Mouse (Mus musculus) MEL (cell line): Measurements from ENCODE around the gene Irf3. TPM values are rescaled to one million over a fixed set of nuclear protein-coding genes. Genes with fewer than 3 reads are reported as not detected.
A peak's percentile ranks its signal among the peaks of the same experiment; 100 is the strongest.

Experiments used
- DNase-seq: peaks from one replicate; pipeline ENCODE4 v3.0.0; 2011; ENCODE audit warnings: low read depth, low spot score
- H3K27ac ChIP-seq: 2 replicates; pipeline ENCODE4 v1.5.1; 2012; ENCODE audit warnings: low read depth, mild to moderate bottlenecking, control low read depth, low read length, moderate library complexity; ENCODE audit not compliant: control insufficient read depth
- H3K27me3 ChIP-seq, 2 experiments: fragments of 150-350 bp in 1 of 2; sonication (generic) in 1 of 2; 2 replicates each; pipeline ENCODE4 v1.6.1; 2012; ENCODE audit warnings: low read length in 2 of 2, mild to moderate bottlenecking in 2 of 2, improper control_type of control experiment in 1 of 2, moderate library complexity in 1 of 2; ENCODE audit not compliant: insufficient read depth in 2 of 2, control insufficient read depth in 1 of 2
- H3K36me3 ChIP-seq, 2 experiments: 2 replicates each; pipeline ENCODE4 v1.6.1; 2012 to 2014; ENCODE audit warnings: low read length in 2 of 2, improper control_type of control experiment in 1 of 2, inconsistent platforms in 1 of 2, mild to moderate bottlenecking in 1 of 2; ENCODE audit not compliant: insufficient read depth in 2 of 2, control insufficient read depth in 1 of 2
- H3K4me1 ChIP-seq, 2 experiments: fragments of 150-350 bp in 1 of 2; sonication (generic) in 1 of 2; 2 replicates each; pipeline ENCODE4 v1.6.1; 2012; ENCODE audit warnings: low read length in 2 of 2, improper control_type of control experiment in 1 of 2, mild to moderate bottlenecking in 1 of 2; ENCODE audit not compliant: insufficient read depth in 2 of 2, control insufficient read depth in 1 of 2
- H3K4me3 ChIP-seq, 2 experiments: fragments of 150-350 bp in 1 of 2; sonication (generic) in 1 of 2; 2 replicates each; pipeline ENCODE4 v1.5.1; 2012; ENCODE audit warnings: low read depth in 2 of 2, low read length in 2 of 2, mild to moderate bottlenecking in 2 of 2, moderate library complexity in 2 of 2, control low read depth in 1 of 2, improper control_type of control experiment in 1 of 2; ENCODE audit not compliant: control insufficient read depth in 1 of 2, insufficient read depth in 1 of 2
- H3K79me2 ChIP-seq: 2 replicates; pipeline ENCODE4 v1.6.1; 2012; ENCODE audit warnings: mild to moderate bottlenecking, low read length, moderate library complexity; ENCODE audit not compliant: control insufficient read depth, poor library complexity, insufficient read depth
- H3K9ac ChIP-seq: 2 replicates; pipeline ENCODE4 v1.6.1; 2012; ENCODE audit warnings: low read depth, mild to moderate bottlenecking, control low read depth, low read length, moderate library complexity; ENCODE audit not compliant: control insufficient read depth, poor library complexity, severe bottlenecking
- H3K9me3 ChIP-seq: fragments of 150-350 bp; sonication (generic); replicated peaks from 2 replicates; pipeline ENCODE4 v1.6.1; 2012; ENCODE audit warnings: mild to moderate bottlenecking, low read length, improper control_type of control experiment, moderate library complexity; ENCODE audit not compliant: insufficient read depth
- BHLHE40 ChIP-seq: IDR thresholded peaks from 2 replicates; pipeline ENCODE4 v1.6.1; 2012; ENCODE audit warnings: low read depth, mild to moderate bottlenecking, inconsistent platforms, low read length, improper control_type of control experiment, borderline replicate concordance
- KAT2A ChIP-seq: conservative IDR thresholded peaks from 2 replicates; pipeline ENCODE4 v1.6.1; 2012; ENCODE audit warnings: low read depth, low read length, improper control_type of control experiment, inconsistent platforms
- MAX ChIP-seq: IDR thresholded peaks from 2 replicates; pipeline ENCODE4 v1.6.1; 2011; ENCODE audit warnings: low read length, improper control_type of control experiment
- MAZ ChIP-seq: IDR thresholded peaks from 2 replicates; pipeline ENCODE4 v1.6.1; 2012; ENCODE audit warnings: low read depth, mild to moderate bottlenecking, inconsistent platforms, low read length, improper control_type of control experiment
- NRF1 ChIP-seq: IDR thresholded peaks from 2 replicates; pipeline ENCODE4 v1.6.1; 2014; ENCODE audit warnings: low read depth, mild to moderate bottlenecking, inconsistent platforms, low read length, improper control_type of control experiment, moderate library complexity; ENCODE audit not compliant: poor library complexity, insufficient read depth, severe bottlenecking
- POLR2A ChIP-seq, 2 experiments: IDR thresholded peaks; 2 replicates each; pipeline ENCODE4 v1.6.1; 2011 to 2012; ENCODE audit warnings: low read length in 2 of 2, mild to moderate bottlenecking in 2 of 2, control low read depth in 1 of 2, improper control_type of control experiment in 1 of 2, low read depth in 1 of 2, moderate library complexity in 1 of 2; ENCODE audit not compliant: control insufficient read depth in 1 of 2, insufficient read depth in 1 of 2, poor library complexity in 1 of 2
- POLR2AphosphoS2 ChIP-seq: IDR thresholded peaks from 2 replicates; pipeline ENCODE4 v1.6.1; 2011; ENCODE audit warnings: low read length, improper control_type of control experiment
- RAD21 ChIP-seq: IDR thresholded peaks from 2 replicates; pipeline ENCODE4 v1.6.1; 2011; ENCODE audit warnings: mild to moderate bottlenecking, low read depth, low read length, improper control_type of control experiment
- RCOR1 ChIP-seq: IDR thresholded peaks from 2 replicates; pipeline ENCODE4 v1.6.1; 2012; ENCODE audit warnings: low read depth, mild to moderate bottlenecking, inconsistent platforms, low read length, improper control_type of control experiment
- SMC3 ChIP-seq: IDR thresholded peaks from 2 replicates; pipeline ENCODE4 v1.6.1; 2011; ENCODE audit warnings: low read depth, low read length, improper control_type of control experiment
- TAL1 ChIP-seq: IDR thresholded peaks from 2 replicates; pipeline ENCODE4 v1.6.1; 2012; ENCODE audit warnings: mild to moderate bottlenecking, inconsistent platforms, low read length, moderate library complexity, mixed read lengths
- TBP ChIP-seq: IDR thresholded peaks from 2 replicates; pipeline ENCODE4 v1.8.0; 2011; ENCODE audit warnings: low read depth, low read length, improper control_type of control experiment
- ZMIZ1 ChIP-seq: IDR thresholded peaks from 2 replicates; pipeline ENCODE4 v1.6.1; 2012; ENCODE audit warnings: low read depth, mild to moderate bottlenecking, inconsistent platforms, low read length, improper control_type of control experiment, moderate library complexity
- ZNF384 ChIP-seq: IDR thresholded peaks from 2 replicates; pipeline ENCODE4 v1.6.1; 2012; ENCODE audit warnings: low read depth, mild to moderate bottlenecking, inconsistent platforms, low read length, improper control_type of control experiment
- polyA plus RNA-seq, 2 experiments: library from polyadenylated mRNA; stranded (reverse) in 1 of 2; unstranded in 1 of 2; fragments of >175 nt in 1 of 2; fragments of >200 nt in 1 of 2; gene quantifications; 2 replicates each; pipeline versions ENCODE4 v1.2.1 to v1.2.4; 2012; ENCODE audit warnings: low replicate concordance in 2 of 2, low read depth in 1 of 2; ENCODE audit not compliant: insufficient read length in 2 of 2, insufficient read depth in 1 of 2, missing spikeins in 1 of 2
- total RNA-seq: library from RNA; depleted of rRNA; stranded (reverse); fragments of 300-350 nt; gene quantifications from 2 replicates; pipeline ENCODE4 v1.2.3, GENCODE M21; 2012

Irf3 gene
- total and polyA plus RNA-seq, 3 experiments: 82.1 to 83.4 TPM; not detected in 1

DNA sequence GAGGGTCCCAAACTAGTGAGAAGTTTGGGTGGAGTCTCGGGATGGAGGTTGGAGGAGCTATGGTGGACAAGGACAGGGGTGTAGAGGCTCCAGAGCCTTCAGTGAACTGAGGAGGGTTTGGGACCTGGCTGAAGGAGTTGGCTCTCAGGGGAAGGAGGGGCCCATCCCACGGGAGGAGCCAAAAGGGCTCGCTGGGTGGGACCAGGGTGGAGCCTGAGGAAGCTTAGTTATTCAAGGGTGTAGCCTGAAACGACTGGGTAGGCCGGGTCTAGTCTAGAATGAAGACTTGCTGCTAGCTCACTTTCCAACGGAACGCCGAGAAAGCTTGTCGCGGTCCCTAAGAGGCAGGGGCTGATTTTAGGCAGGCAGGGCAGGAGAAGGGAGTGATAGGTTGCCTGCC, 45.5 kb upstream of the Irf3 start:
- no peaks in the 10 kb centered on the region for H3K9me3 ChIP-seq
- H3K36me3 ChIP-seq: no peaks in the 10 kb centered on the region; a peak in 1 of 4 replicates
- no peak for TF ChIP-seq KAT2A
- TF ChIP-seq SMC3: no peak
- TF ChIP-seq ZMIZ1: no peak
- no peak for TF ChIP-seq TAL1
- TF ChIP-seq MAZ: peak; percentile 54; the same call in 1 of the 2 replicates
- TF ChIP-seq MAX: 0 out of 2 replicates have a peak, but pooled peaks have one; percentile 24
- TF ChIP-seq RAD21: no peak
- TF ChIP-seq, all 39 proteins: peak for 2
- H3K4me1 ChIP-seq: peaks cover 0 to 4% of the 10 kb centered on the region in 2 experiments; a peak in 1 of 4 replicates
- no peaks in the 10 kb centered on the region for H3K27me3 ChIP-seq
- H3K4me3 ChIP-seq: peak overlapping the region; percentile 59 to 69
- peak; percentile 88 for DNase-seq
- H3K79me2 ChIP-seq: no peaks in the 10 kb centered on the region
- no peak overlapping the region for H3K27ac ChIP-seq
- H3K9ac ChIP-seq: peak overlapping the region; percentile 43

DNA sequence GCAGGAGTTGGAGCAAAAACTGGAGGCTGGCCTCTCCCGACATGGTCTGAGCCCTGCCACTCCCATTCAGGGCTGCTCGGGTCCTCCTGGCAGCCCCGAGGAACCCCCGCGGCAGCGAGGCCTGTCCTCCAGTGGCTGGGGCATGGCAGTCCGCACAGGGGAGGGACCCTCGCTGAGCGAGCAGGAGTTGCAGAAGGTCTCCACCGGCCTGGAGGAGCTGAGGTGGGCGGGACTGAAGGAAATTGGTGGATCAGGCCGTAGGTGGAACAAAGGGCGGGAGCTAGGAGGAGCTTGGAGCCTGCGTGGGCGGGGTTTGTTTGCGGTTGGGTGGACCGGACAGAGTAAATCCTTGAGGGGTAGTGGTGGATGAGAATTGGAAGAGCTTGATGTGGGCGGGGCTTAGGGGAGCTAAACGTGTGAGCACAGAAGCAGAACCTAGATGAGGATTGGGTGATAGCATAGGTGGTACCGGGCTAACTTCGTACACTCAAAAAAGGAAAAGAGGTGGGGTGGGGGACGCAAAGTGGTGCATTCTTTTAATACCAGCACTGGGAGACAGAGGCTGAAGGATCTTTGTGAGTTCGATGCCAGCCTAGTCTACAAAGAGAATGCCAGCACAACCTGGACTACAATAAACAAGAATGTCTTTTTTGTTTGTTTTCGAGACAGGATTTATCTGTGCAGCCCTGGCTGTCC, 44.7 kb upstream of the Irf3 start:
- no peaks in the 10 kb centered on the region; a peak in 1 of 4 replicates for H3K36me3 ChIP-seq
- peaks cover 0 to 4% of the 10 kb centered on the region in 2 experiments; a peak in 1 of 4 replicates for H3K4me1 ChIP-seq
- no peak overlapping the region for H3K27ac ChIP-seq
- H3K79me2 ChIP-seq: no peaks in the 10 kb centered on the region
- H3K27me3 ChIP-seq: no peaks in the 10 kb centered on the region
- TF ChIP-seq BHLHE40 (no peak), RCOR1 (peak; percentile 40; the same call in 1 of the 2 replicates), POLR2A (IDR thresholded peaks at IDR 0.05; ENCODE audit: control insufficient read depth in 1 of 2, insufficient read depth in 1 of 2, low read depth in 1 of 2, low read length in 2 of 2, poor library complexity in 1 of 2) (no peak), NRF1 (peak; percentile 62), TBP (peak; percentile 94)
- H3K9me3 ChIP-seq: no peaks in the 10 kb centered on the region
- peak; percentile 98 for DNase-seq
- peak overlapping the region; percentile 59 to 69 for H3K4me3 ChIP-seq
- peak overlapping the region; percentile 43 for H3K9ac ChIP-seq

DNA sequence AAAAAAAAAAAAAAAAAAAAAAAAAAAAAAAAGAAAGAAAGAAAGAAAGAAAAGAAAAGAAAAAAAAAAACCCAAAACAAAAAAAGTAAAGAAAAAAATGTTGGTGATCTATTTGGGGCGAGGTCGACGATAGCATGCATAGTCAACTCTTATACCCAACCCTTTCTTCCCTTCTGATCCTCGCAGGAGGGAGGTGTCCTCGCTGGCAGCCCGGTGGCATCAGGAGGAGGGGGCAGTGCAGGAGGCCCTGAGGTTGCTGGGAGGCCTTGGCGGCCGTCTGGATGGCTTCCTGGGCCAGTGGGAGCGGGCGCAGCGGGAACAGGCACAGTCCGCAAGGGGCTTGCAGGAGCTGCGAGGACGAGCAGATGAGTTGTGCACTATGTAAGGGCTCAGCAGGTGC, 43.9 kb upstream of the Irf3 start:
- no peak for DNase-seq
- Histone ChIP-seq H3K27ac (no peak overlapping the region), H3K9ac (no peak overlapping the region), H3K9me3 (no peaks in the 10 kb centered on the region), H3K4me1 (peaks cover 0 to 4% of the 10 kb centered on the region in 2 experiments; a peak in 1 of 4 replicates), H3K79me2 (no peaks in the 10 kb centered on the region), H3K36me3 (no peaks in the 10 kb centered on the region; a peak in 1 of 4 replicates), H3K4me3 (no peak overlapping the region), H3K27me3 (no peaks in the 10 kb centered on the region)
- TF ChIP-seq POLR2AphosphoS2: no peak
- 0 out of 2 replicates have a peak, but pooled peaks have one; percentile 27 for TF ChIP-seq ZNF384
